Mouse (Mus musculus): ENCODE measurements around the gene Olfr1293-ps. TPM values are rescaled to one million over a fixed set of nuclear protein-coding genes. Genes with fewer than 3 reads are reported as not detected.

Olfr1293-ps gene
- not detected in 2 replicates for polyA plus RNA-seq (2015; fragmentation: Nextera tagmentation; extraction: Ambion mirVana)

DNA sequence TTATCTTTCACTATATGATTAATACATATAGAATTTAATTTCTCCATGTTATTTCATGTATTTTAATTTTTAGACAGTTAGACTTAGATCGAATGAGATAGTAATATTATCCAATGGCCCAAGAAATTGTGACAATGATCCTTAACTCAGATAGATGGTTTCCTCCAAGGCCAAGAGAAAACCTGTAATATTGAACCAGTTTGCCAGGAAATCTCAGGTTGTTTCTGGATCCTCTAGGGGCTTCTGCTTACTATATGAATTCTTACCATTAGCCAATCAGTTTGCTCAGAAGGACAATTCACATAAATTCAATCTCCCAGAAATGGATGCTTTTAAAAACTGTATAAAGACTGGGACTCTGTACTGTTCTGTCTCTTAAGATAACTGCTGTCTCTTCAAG, at the start of gene Olfr1293-ps:
Olfr1293-ps (plus strand) TSS at position 301 of the 400 bp plus-strand sequence.
- no peak for ATAC-seq
- Histone ChIP-seq H3K4me3 (replicated peaks) (no peak within 1 kb of the TSS), H3K27me3 (replicated peaks) (no peaks in the 10 kb centered on the region), H3K27ac (no peak within 1 kb of the TSS), H3K4me1 (replicated peaks) (no peaks in the 10 kb centered on the region), H3K9ac (no peak within 1 kb of the TSS), H3K4me2 (replicated peaks) (no peak within 1 kb of the TSS), H3K9me3 (no peaks in the 10 kb centered on the region), H3K36me3 (no peaks in the 10 kb centered on the region)
- 85% methylated on average over 1 of the region's 1 CpGs for WGBS

GRCm38 (mm10) chr2:111480519-111480918, 44.5 kb upstream of the Olfr1293-ps start, which contains the start of gene Olfr1289:
TSS of gene Olfr1289 (plus strand) at chr2:111480819.
- no peaks in the 10 kb centered on the region for H3K27me3 ChIP-seq (replicated peaks)
- 68% methylated on average over 1 of the region's 1 CpGs for WGBS
- no peak within 1 kb of the TSS for H3K4me3 ChIP-seq (replicated peaks)
- ATAC-seq = no peak
- H3K36me3 ChIP-seq = no peaks in the 10 kb centered on the region
- H3K27ac ChIP-seq = no peak within 1 kb of the TSS
- H3K9ac ChIP-seq = no peak within 1 kb of the TSS
- H3K9me3 ChIP-seq = no peaks in the 10 kb centered on the region
- H3K4me2 ChIP-seq (replicated peaks) = no peak within 1 kb of the TSS
- H3K4me1 ChIP-seq (replicated peaks) = no peaks in the 10 kb centered on the region

DNA sequence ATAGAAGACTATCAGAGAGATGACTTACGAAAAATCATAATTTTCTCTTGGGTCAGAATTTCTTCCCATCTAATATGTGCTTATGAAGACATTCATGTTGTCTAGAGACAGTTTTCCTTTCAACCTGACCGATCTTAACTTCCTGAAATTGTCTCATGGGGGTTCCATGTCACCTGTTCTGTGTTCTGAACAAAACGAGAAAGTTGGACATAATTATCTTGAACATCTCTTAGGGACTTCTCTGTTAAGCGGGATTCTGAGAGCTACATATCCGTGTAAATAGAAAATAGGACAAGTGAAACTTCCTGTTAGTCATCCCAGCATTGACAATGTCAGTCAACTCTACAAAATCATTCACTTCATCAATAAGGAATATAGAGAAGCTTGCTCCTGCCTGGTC, 31.3 kb upstream of the Olfr1293-ps start, which contains the start of gene Olfr1290:
Olfr1290 (minus strand) TSS at position 101 of the 400 bp plus-strand sequence.
- Histone ChIP-seq H3K4me3 (replicated peaks) (no peak within 1 kb of the TSS), H3K9me3 (no peaks in the 10 kb centered on the region), H3K36me3 (no peaks in the 10 kb centered on the region), H3K9ac (no peak within 1 kb of the TSS), H3K27me3 (replicated peaks) (no peaks in the 10 kb centered on the region), H3K4me2 (replicated peaks) (no peak within 1 kb of the TSS), H3K27ac (no peak within 1 kb of the TSS), H3K4me1 (replicated peaks) (no peaks in the 10 kb centered on the region)
- WGBS = 79% methylated on average over 5 of the region's 5 CpGs
- ATAC-seq = no peak

GRCm38 (mm10) chr2:111496880-111497279, 28.1 kb upstream of the Olfr1293-ps start, which contains the start of gene Olfr1291-ps1:
TSS of gene Olfr1291-ps1 (plus strand) at chr2:111497180.
- WGBS = 91% methylated on average over 3 of the region's 3 CpGs

GRCm38 (mm10) chr2:111517451-111517850, 7.6 kb upstream of the Olfr1293-ps start:
- H3K9ac ChIP-seq = no peak overlapping the region
- H3K4me2 ChIP-seq (replicated peaks) = no peak overlapping the region
- H3K27me3 ChIP-seq (replicated peaks) = no peaks in the 10 kb centered on the region
- no peak overlapping the region for H3K27ac ChIP-seq
- no peaks in the 10 kb centered on the region for H3K4me1 ChIP-seq (replicated peaks)
- H3K9me3 ChIP-seq = no peaks in the 10 kb centered on the region
- no peaks in the 10 kb centered on the region for H3K36me3 ChIP-seq
- H3K4me3 ChIP-seq (replicated peaks) = no peak overlapping the region
- 91% methylated on average over 10 of the region's 10 CpGs for WGBS
- ATAC-seq = no peak

More at GRCm38 (mm10) chr2:111496880-111497279, 28.1 kb upstream of the Olfr1293-ps start, which contains the start of gene Olfr1291-ps1:
- no peak for ATAC-seq
- H3K4me2 ChIP-seq (replicated peaks) = no peak within 1 kb of the TSS
- no peak within 1 kb of the TSS for H3K27ac ChIP-seq
- H3K9ac ChIP-seq = no peak within 1 kb of the TSS
- H3K9me3 ChIP-seq = no peaks in the 10 kb centered on the region
- H3K36me3 ChIP-seq = no peaks in the 10 kb centered on the region
- H3K27me3 ChIP-seq (replicated peaks) = no peaks in the 10 kb centered on the region
- H3K4me1 ChIP-seq (replicated peaks) = no peaks in the 10 kb centered on the region
- no peak within 1 kb of the TSS for H3K4me3 ChIP-seq (replicated peaks)

DNA sequence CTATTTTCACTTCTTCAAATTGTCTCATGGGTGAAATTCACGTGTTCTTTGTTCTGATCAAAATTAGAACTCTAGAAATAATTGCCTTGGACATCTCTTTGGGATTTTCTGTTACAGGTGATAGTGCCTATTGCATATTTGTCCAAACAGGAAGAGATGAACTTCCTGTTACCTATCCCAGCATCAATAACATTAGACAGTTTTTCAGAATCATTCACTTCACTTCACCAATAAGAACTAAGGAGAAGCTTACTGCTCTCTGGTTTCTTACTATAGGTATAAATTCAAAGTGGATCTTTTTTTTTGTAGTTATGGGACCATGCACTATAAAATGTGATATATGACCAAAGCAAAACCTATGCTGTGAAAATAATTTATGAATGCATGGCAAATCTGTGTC, 15.2 kb downstream of the Olfr1293-ps start, which contains the start of gene Olfr1294:
Olfr1294 (minus strand) TSS at position 101 of the 400 bp plus-strand sequence.
- no peak for ATAC-seq
- no peak within 1 kb of the TSS for H3K4me2 ChIP-seq (replicated peaks)
- no peak within 1 kb of the TSS for H3K9ac ChIP-seq
- no peaks in the 10 kb centered on the region for H3K9me3 ChIP-seq
- H3K4me3 ChIP-seq (replicated peaks) = no peak within 1 kb of the TSS
- H3K4me1 ChIP-seq (replicated peaks) = no peaks in the 10 kb centered on the region
- H3K27me3 ChIP-seq (replicated peaks) = no peaks in the 10 kb centered on the region
- no peak within 1 kb of the TSS for H3K27ac ChIP-seq
- H3K36me3 ChIP-seq = no peaks in the 10 kb centered on the region
- WGBS = 49% methylated on average over 1 of the region's 1 CpGs

GRCm38 (mm10) chr2:111569581-111569980, 44.6 kb downstream of the Olfr1293-ps start, which contains the start of gene Olfr1295:
TSS of gene Olfr1295 (minus strand) at chr2:111569681.
- no peak within 1 kb of the TSS for H3K4me3 ChIP-seq (replicated peaks)
- H3K36me3 ChIP-seq = no peaks in the 10 kb centered on the region
- H3K9me3 ChIP-seq = no peaks in the 10 kb centered on the region
- H3K4me2 ChIP-seq (replicated peaks) = no peak within 1 kb of the TSS
- no peaks in the 10 kb centered on the region for H3K27me3 ChIP-seq (replicated peaks)
- no peak within 1 kb of the TSS for H3K9ac ChIP-seq
- ATAC-seq = no peak
- no peaks in the 10 kb centered on the region for H3K4me1 ChIP-seq (replicated peaks)
- H3K27ac ChIP-seq = no peak within 1 kb of the TSS

Other genes with a start within 250 kb of the Olfr1293-ps start
- not detected in 2 replicates for gene Olfr1278, start 235.1 kb upstream of the Olfr1293-ps start, polyA plus RNA-seq (2015; fragmentation: Nextera tagmentation; extraction: Ambion mirVana)
- not detected in 2 replicates for gene Olfr1279, start 224.6 kb upstream of the Olfr1293-ps start, polyA plus RNA-seq (2015; fragmentation: Nextera tagmentation; extraction: Ambion mirVana)
- not detected in 2 replicates for gene Olfr1280, start 211.2 kb upstream of the Olfr1293-ps start, polyA plus RNA-seq (2015; fragmentation: Nextera tagmentation; extraction: Ambion mirVana)
- gene Olfr1281, start 198.7 kb upstream of the Olfr1293-ps start, polyA plus RNA-seq (2015; fragmentation: Nextera tagmentation; extraction: Ambion mirVana) = not detected in 2 replicates
- gene Olfr1282, start 189.1 kb upstream of the Olfr1293-ps start, polyA plus RNA-seq (2015; fragmentation: Nextera tagmentation; extraction: Ambion mirVana) = not detected in 2 replicates
- not detected in 2 replicates for gene Olfr1283, start 158.4 kb upstream of the Olfr1293-ps start, polyA plus RNA-seq (2015; fragmentation: Nextera tagmentation; extraction: Ambion mirVana)
- gene Olfr1284, start 149.7 kb upstream of the Olfr1293-ps start, polyA plus RNA-seq (2015; fragmentation: Nextera tagmentation; extraction: Ambion mirVana) = not detected in 2 replicates
- gene Olfr1286, start 102.1 kb upstream of the Olfr1293-ps start, polyA plus RNA-seq (2015; fragmentation: Nextera tagmentation; extraction: Ambion mirVana) = not detected in 2 replicates
- gene Olfr1287, start 76.1 kb upstream of the Olfr1293-ps start, polyA plus RNA-seq (2015; fragmentation: Nextera tagmentation; extraction: Ambion mirVana) = not detected in 2 replicates
- not detected in 2 replicates for gene Olfr1288, start 51.1 kb upstream of the Olfr1293-ps start, polyA plus RNA-seq (2015; fragmentation: Nextera tagmentation; extraction: Ambion mirVana)
- gene Olfr1289, start 44.4 kb upstream of the Olfr1293-ps start, polyA plus RNA-seq (2015; fragmentation: Nextera tagmentation; extraction: Ambion mirVana) = not detected in 2 replicates
- not detected in 2 replicates for gene Olfr1290, start 31.4 kb upstream of the Olfr1293-ps start, polyA plus RNA-seq (2015; fragmentation: Nextera tagmentation; extraction: Ambion mirVana)
- gene Olfr1291-ps1, start 28.0 kb upstream of the Olfr1293-ps start, polyA plus RNA-seq (2015; fragmentation: Nextera tagmentation; extraction: Ambion mirVana) = not detected in 2 replicates
- not detected in 2 replicates for gene Olfr1294, start 15.1 kb downstream of the Olfr1293-ps start, polyA plus RNA-seq (2015; fragmentation: Nextera tagmentation; extraction: Ambion mirVana)
- not detected in 2 replicates for gene Olfr1295, start 44.5 kb downstream of the Olfr1293-ps start, polyA plus RNA-seq (2015; fragmentation: Nextera tagmentation; extraction: Ambion mirVana)
- gene Olfr1297, start 101.3 kb downstream of the Olfr1293-ps start, polyA plus RNA-seq (2015; fragmentation: Nextera tagmentation; extraction: Ambion mirVana) = not detected in 2 replicates
- gene Olfr1298, start 124.0 kb downstream of the Olfr1293-ps start, polyA plus RNA-seq (2015; fragmentation: Nextera tagmentation; extraction: Ambion mirVana) = not detected in 2 replicates
- gene Olfr1299, start 136.2 kb downstream of the Olfr1293-ps start, polyA plus RNA-seq (2015; fragmentation: Nextera tagmentation; extraction: Ambion mirVana) = not detected in 2 replicates
- not detected in 2 replicates for gene Olfr1301, start 225.8 kb downstream of the Olfr1293-ps start, polyA plus RNA-seq (2015; fragmentation: Nextera tagmentation; extraction: Ambion mirVana)

All from intestine, embryonic 15.5 days (tissue).